Mouse (Mus musculus): Measurements from ENCODE around the gene Scube1. TPM values are rescaled to one million over a fixed set of nuclear protein-coding genes. Genes with fewer than 3 reads are reported as not detected.

Scube1 gene
- polyA plus RNA-seq, 1 experiment, result 6.3 TPM

- Histone ChIP-seq H3K4me1 (ENCODE audit: control insufficient read depth, insufficient read depth, low read length) (no peaks in the 10 kb centered on the region), H3K27ac (ENCODE audit: insufficient read depth, low read length) (no peak overlapping the region), H3K4me3 (ENCODE audit: insufficient read depth, low read length) (no peak overlapping the region)
- TF ChIP-seq POLR2A (IDR thresholded peaks at IDR 0.05; ENCODE audit: low read depth, low read length), result no peak
Observed at GRCm38 (mm10) chr15:83676286-83676685, 48.5 kb downstream of the Scube1 start.

GRCm38 (mm10) chr15:83673621-83674020, 51.2 kb downstream of the Scube1 start:
- TF ChIP-seq CTCF (IDR thresholded peaks at IDR 0.05; ENCODE audit: borderline replicate concordance, insufficient read depth, low read length) (no peak), POLR2A (IDR thresholded peaks at IDR 0.05; ENCODE audit: low read depth, low read length) (no peak)
- H3K4me1 ChIP-seq (ENCODE audit: control insufficient read depth, insufficient read depth, low read length), result no peaks in the 10 kb centered on the region
- H3K4me3 ChIP-seq (ENCODE audit: insufficient read depth, low read length), result no peak overlapping the region
- H3K27ac ChIP-seq (ENCODE audit: insufficient read depth, low read length), result no peak overlapping the region

- H3K27ac ChIP-seq (ENCODE audit: insufficient read depth, low read length), result no peak overlapping the region
- H3K4me3 ChIP-seq (ENCODE audit: insufficient read depth, low read length), result no peak overlapping the region
- TF ChIP-seq CTCF (IDR thresholded peaks at IDR 0.05; ENCODE audit: borderline replicate concordance, insufficient read depth, low read length) (no peak), POLR2A (IDR thresholded peaks at IDR 0.05; ENCODE audit: low read depth, low read length) (no peak)
- no peaks in the 10 kb centered on the region for H3K4me1 ChIP-seq (ENCODE audit: control insufficient read depth, insufficient read depth, low read length)
Observed at GRCm38 (mm10) chr15:83667501-83667900, 57.3 kb downstream of the Scube1 start.

- H3K4me3 ChIP-seq (ENCODE audit: insufficient read depth, low read length), result no peak overlapping the region
- TF ChIP-seq POLR2A (IDR thresholded peaks at IDR 0.05; ENCODE audit: low read depth, low read length) (no peak), CTCF (IDR thresholded peaks at IDR 0.05; ENCODE audit: borderline replicate concordance, insufficient read depth, low read length) (no peak)
- H3K4me1 ChIP-seq (ENCODE audit: control insufficient read depth, insufficient read depth, low read length), result no peaks in the 10 kb centered on the region
- H3K27ac ChIP-seq (ENCODE audit: insufficient read depth, low read length), result no peak overlapping the region
Observed at GRCm38 (mm10) chr15:83666418-83666817, 58.4 kb downstream of the Scube1 start.

GRCm38 (mm10) chr15:83665993-83666392, 58.8 kb downstream of the Scube1 start:
- Histone ChIP-seq H3K4me1 (ENCODE audit: control insufficient read depth, insufficient read depth, low read length) (no peaks in the 10 kb centered on the region), H3K27ac (ENCODE audit: insufficient read depth, low read length) (no peak overlapping the region), H3K4me3 (ENCODE audit: insufficient read depth, low read length) (no peak overlapping the region)
- TF ChIP-seq CTCF (IDR thresholded peaks at IDR 0.05; ENCODE audit: borderline replicate concordance, insufficient read depth, low read length) (no peak), POLR2A (IDR thresholded peaks at IDR 0.05; ENCODE audit: low read depth, low read length) (no peak)

- no peak overlapping the region for H3K4me3 ChIP-seq (ENCODE audit: insufficient read depth, low read length)
- H3K27ac ChIP-seq (ENCODE audit: insufficient read depth, low read length), result no peak overlapping the region
- no peaks in the 10 kb centered on the region for H3K4me1 ChIP-seq (ENCODE audit: control insufficient read depth, insufficient read depth, low read length)
- TF ChIP-seq POLR2A (IDR thresholded peaks at IDR 0.05; ENCODE audit: low read depth, low read length) (no peak), CTCF (IDR thresholded peaks at IDR 0.05; ENCODE audit: borderline replicate concordance, insufficient read depth, low read length) (peak; percentile 81; the same call in 1 of the 2 replicates)
Observed at GRCm38 (mm10) chr15:83664722-83665121, 60.1 kb downstream of the Scube1 start.

- H3K4me1 ChIP-seq (ENCODE audit: control insufficient read depth, insufficient read depth, low read length), result no peaks in the 10 kb centered on the region
- no peak overlapping the region for H3K27ac ChIP-seq (ENCODE audit: insufficient read depth, low read length)
- TF ChIP-seq CTCF (IDR thresholded peaks at IDR 0.05; ENCODE audit: borderline replicate concordance, insufficient read depth, low read length) (no peak), POLR2A (IDR thresholded peaks at IDR 0.05; ENCODE audit: low read depth, low read length) (no peak)
- H3K4me3 ChIP-seq (ENCODE audit: insufficient read depth, low read length), result no peak overlapping the region
Observed at GRCm38 (mm10) chr15:83663066-83663465, 61.8 kb downstream of the Scube1 start.

- H3K27ac ChIP-seq (ENCODE audit: insufficient read depth, low read length), result no peak overlapping the region
- H3K4me1 ChIP-seq (ENCODE audit: control insufficient read depth, insufficient read depth, low read length), result no peaks in the 10 kb centered on the region
- TF ChIP-seq CTCF (IDR thresholded peaks at IDR 0.05; ENCODE audit: borderline replicate concordance, insufficient read depth, low read length) (no peak), POLR2A (IDR thresholded peaks at IDR 0.05; ENCODE audit: low read depth, low read length) (no peak)
- no peak overlapping the region for H3K4me3 ChIP-seq (ENCODE audit: insufficient read depth, low read length)
Observed at GRCm38 (mm10) chr15:83662106-83662505, 62.7 kb downstream of the Scube1 start.

GRCm38 (mm10) chr15:83642518-83642917, 82.3 kb downstream of the Scube1 start:
- H3K4me3 ChIP-seq (ENCODE audit: insufficient read depth, low read length), result no peak overlapping the region
- TF ChIP-seq POLR2A (IDR thresholded peaks at IDR 0.05; ENCODE audit: low read depth, low read length), result no peak
- no peak for TF ChIP-seq CTCF (IDR thresholded peaks at IDR 0.05; ENCODE audit: borderline replicate concordance, insufficient read depth, low read length)
- H3K27ac ChIP-seq (ENCODE audit: insufficient read depth, low read length), result no peak overlapping the region
- H3K4me1 ChIP-seq (ENCODE audit: control insufficient read depth, insufficient read depth, low read length), result no peaks in the 10 kb centered on the region

- TF ChIP-seq POLR2A (IDR thresholded peaks at IDR 0.05; ENCODE audit: low read depth, low read length) (no peak), CTCF (IDR thresholded peaks at IDR 0.05; ENCODE audit: borderline replicate concordance, insufficient read depth, low read length) (no peak)
Observed at GRCm38 (mm10) chr15:83640208-83640607, 84.6 kb downstream of the Scube1 start.

GRCm38 (mm10) chr15:83639160-83639559, 85.7 kb downstream of the Scube1 start:
- Histone ChIP-seq H3K27ac (ENCODE audit: insufficient read depth, low read length) (no peak overlapping the region), H3K4me1 (ENCODE audit: control insufficient read depth, insufficient read depth, low read length) (no peaks in the 10 kb centered on the region), H3K4me3 (ENCODE audit: insufficient read depth, low read length) (no peak overlapping the region)
- TF ChIP-seq CTCF (IDR thresholded peaks at IDR 0.05; ENCODE audit: borderline replicate concordance, insufficient read depth, low read length) (no peak), POLR2A (IDR thresholded peaks at IDR 0.05; ENCODE audit: low read depth, low read length) (no peak)

More at GRCm38 (mm10) chr15:83640208-83640607, 84.6 kb downstream of the Scube1 start:
- Histone ChIP-seq H3K4me3 (ENCODE audit: insufficient read depth, low read length) (no peak overlapping the region), H3K27ac (ENCODE audit: insufficient read depth, low read length) (no peak overlapping the region), H3K4me1 (ENCODE audit: control insufficient read depth, insufficient read depth, low read length) (no peaks in the 10 kb centered on the region)

Data from embryonic fibroblast, embryonic 13.5 days (primary cell).